8 mouse cellular contexts compared by ENCODE assay signal in genomic region chr13:15463492-15464080, GRCm38 (mm10). TPM values are rescaled to one million over a fixed set of nuclear protein-coding genes. Genes with fewer than 3 reads are reported as not detected.
DNase-seq lines count a peak whose midpoint lies in the region; ATAC-seq and TF ChIP-seq lines count a peak whose summit lies in the region.

No protein-coding gene starts in this region.

- no peak for TF ChIP-seq EP300 in liver, embryonic 14.5 days (IDR thresholded peaks at IDR 0.05; ENCODE audit: low read depth)

- H3K9me3 ChIP-seq in hindbrain, embryonic 15.5 days = no peaks in the 10 kb centered on the region
- H3K9me3 ChIP-seq in liver, embryonic 14.5 days (ENCODE audit: control insufficient read depth, low read length) = no peaks in the 10 kb centered on the region
- no peaks in the 10 kb centered on the region for H3K9me3 ChIP-seq in neural tube, embryonic 13.5 days

- H3K4me2 ChIP-seq in hindbrain, embryonic 15.5 days = peak overlapping the region; percentile 99
- peak overlapping the region; percentile 51 for H3K4me2 ChIP-seq in liver, embryonic 14.5 days (ENCODE audit: low read depth)
- H3K4me2 ChIP-seq in neural tube, embryonic 13.5 days = peak overlapping the region; percentile 95

- ATAC-seq in hindbrain, embryonic 15.5 days (ENCODE audit: low FRiP score, low read depth) = peak; percentile 74
- peak; percentile 47 for ATAC-seq in liver, embryonic 14.5 days (ENCODE audit: insufficient read depth)
- ATAC-seq in neural tube, embryonic 13.5 days (ENCODE audit: low read depth) = peak; percentile 83

- H3K27ac ChIP-seq in hindbrain, embryonic 15.5 days (replicated peaks) = peak overlapping the region; percentile 78
- no peak overlapping the region for H3K27ac ChIP-seq in liver, embryonic 14.5 days
- peak overlapping the region; percentile 86 for H3K27ac ChIP-seq in neural tube, embryonic 13.5 days (replicated peaks)

- H3K4me3 ChIP-seq in hindbrain, embryonic 15.5 days = peak overlapping the region; percentile 80
- H3K4me3 ChIP-seq in liver, embryonic 14.5 days (ENCODE audit: insufficient read depth in 1 of 2, low read depth in 2 of 2, low read length in 2 of 2) = peak overlapping the region; percentile 46 to 47
- peak overlapping the region; percentile 79 for H3K4me3 ChIP-seq in neural tube, embryonic 13.5 days

- H3K36me3 ChIP-seq in hindbrain, embryonic 15.5 days = no peaks in the 10 kb centered on the region
- H3K36me3 ChIP-seq in liver, embryonic 14.5 days (replicated peaks; ENCODE audit: control insufficient read depth, insufficient read depth, low read depth) = no peaks in the 10 kb centered on the region
- H3K36me3 ChIP-seq in neural tube, embryonic 13.5 days = no peaks in the 10 kb centered on the region

- H3K9ac ChIP-seq in hindbrain, embryonic 15.5 days = peak overlapping the region; percentile 57
- no peak overlapping the region for H3K9ac ChIP-seq in liver, embryonic 14.5 days (replicated peaks)
- H3K9ac ChIP-seq in neural tube, embryonic 13.5 days = peak overlapping the region; percentile 83

- peak; percentile 11 to 18 for DNase-seq in cerebellum, postnatal 14 days
- DNase-seq in cerebellum, adult 11-12 months = no peak
- peak; percentile 69 to 72 for DNase-seq in adrenal gland, postnatal 36 days
- DNase-seq in gastrocnemius, adult 8-10 months (ENCODE audit: low spot score in 2 of 2) = peak; percentile 18 to 28
- no peak for DNase-seq in liver, embryonic 14.5 days (ENCODE audit: low read depth in 3 of 3, low spot score in 3 of 3)
- DNase-seq in B cell, adult 2 months = no peak

- WGBS in hindbrain, embryonic 15.5 days = under 1% methylated on average over 55 of the region's 70 CpGs
- WGBS in liver, embryonic 14.5 days (ENCODE audit: insufficient replicate concordance) = under 1% methylated on average over 50 of the region's 70 CpGs
- WGBS in neural tube, embryonic 13.5 days = under 1% methylated on average over 50 of the region's 70 CpGs

- TF ChIP-seq CTCF in liver, embryonic 14.5 days (IDR thresholded peaks at IDR 0.05; ENCODE audit: low read depth) = no peak

- peaks cover 17% of the 10 kb centered on the region for H3K27me3 ChIP-seq in hindbrain, embryonic 15.5 days
- peaks cover 43% of the 10 kb centered on the region for H3K27me3 ChIP-seq in liver, embryonic 14.5 days (ENCODE audit: control insufficient read depth, insufficient read depth, low read length)
- H3K27me3 ChIP-seq in neural tube, embryonic 13.5 days = peaks cover 22% of the 10 kb centered on the region

- H3K4me1 ChIP-seq in hindbrain, embryonic 15.5 days (replicated peaks) = peaks cover 29% of the 10 kb centered on the region
- no peaks in the 10 kb centered on the region for H3K4me1 ChIP-seq in liver, embryonic 14.5 days (replicated peaks; ENCODE audit: control insufficient read depth in 2 of 2, insufficient read depth in 2 of 2, low read length in 1 of 2)
- H3K4me1 ChIP-seq in neural tube, embryonic 13.5 days (replicated peaks) = peaks cover 50% of the 10 kb centered on the region

RNA-seq across cellular contexts. Expression of gene Gli3, which starts 0.6 kb away (rescaled TPM):
- total RNA-seq in adrenal gland, postnatal 36 days (2021) = 1 to 10 TPM; 8.3 to 8.6 TPM
- under 1 TPM; 0.70 to 0.99 (median 0.82) TPM for total RNA-seq in gastrocnemius, adult 8-10 months (2022)
- 5.4 and 8.8 TPM in 2 replicates for polyA plus RNA-seq in hindbrain, embryonic 15.5 days (2015; fragmentation: Nextera tagmentation; extraction: Ambion mirVana)
- polyA plus RNA-seq in liver, embryonic 14.5 days (2012; rRNA removed) = 0.19 and 0.21 TPM in 2 replicates
- 0.43 and 0.44 TPM in 2 replicates for polyA plus RNA-seq in liver, embryonic 14.5 days (2014; fragmentation: Nextera tagmentation; extraction: Ambion mirVana)
- 4.8 and 7.9 TPM in 2 replicates for polyA plus RNA-seq in neural tube, embryonic 13.5 days (2015; fragmentation: Nextera tagmentation; extraction: Ambion mirVana)

Comparison
In these comparisons a context has a peak if more than half of its experiments do, and no peak if none do; other contexts are left out.
1. DNase-seq: peak in cerebellum, postnatal 14 days (2 of 2), adrenal gland, postnatal 36 days (2 of 2) and gastrocnemius, adult 8-10 months (2 of 2); none in cerebellum, adult 11-12 months (single experiment), liver, embryonic 14.5 days (0 of 3) and B cell, adult 2 months (0 of 2).
2. Peak in every context shown above with its lines, with median percentiles within 50 percentile points of each other: ATAC-seq, H3K4me2 ChIP-seq and H3K4me3 ChIP-seq.